Mouse (Mus musculus) ovary, postnatal 10 days (tissue): ENCODE measurements around the gene Car5a.

Experiments
- DNase-seq: peaks from one replicate; pipeline ENCODE4 v3.0.0; 2022; ENCODE audit warnings: low spot score

Car5a gene

DNA sequence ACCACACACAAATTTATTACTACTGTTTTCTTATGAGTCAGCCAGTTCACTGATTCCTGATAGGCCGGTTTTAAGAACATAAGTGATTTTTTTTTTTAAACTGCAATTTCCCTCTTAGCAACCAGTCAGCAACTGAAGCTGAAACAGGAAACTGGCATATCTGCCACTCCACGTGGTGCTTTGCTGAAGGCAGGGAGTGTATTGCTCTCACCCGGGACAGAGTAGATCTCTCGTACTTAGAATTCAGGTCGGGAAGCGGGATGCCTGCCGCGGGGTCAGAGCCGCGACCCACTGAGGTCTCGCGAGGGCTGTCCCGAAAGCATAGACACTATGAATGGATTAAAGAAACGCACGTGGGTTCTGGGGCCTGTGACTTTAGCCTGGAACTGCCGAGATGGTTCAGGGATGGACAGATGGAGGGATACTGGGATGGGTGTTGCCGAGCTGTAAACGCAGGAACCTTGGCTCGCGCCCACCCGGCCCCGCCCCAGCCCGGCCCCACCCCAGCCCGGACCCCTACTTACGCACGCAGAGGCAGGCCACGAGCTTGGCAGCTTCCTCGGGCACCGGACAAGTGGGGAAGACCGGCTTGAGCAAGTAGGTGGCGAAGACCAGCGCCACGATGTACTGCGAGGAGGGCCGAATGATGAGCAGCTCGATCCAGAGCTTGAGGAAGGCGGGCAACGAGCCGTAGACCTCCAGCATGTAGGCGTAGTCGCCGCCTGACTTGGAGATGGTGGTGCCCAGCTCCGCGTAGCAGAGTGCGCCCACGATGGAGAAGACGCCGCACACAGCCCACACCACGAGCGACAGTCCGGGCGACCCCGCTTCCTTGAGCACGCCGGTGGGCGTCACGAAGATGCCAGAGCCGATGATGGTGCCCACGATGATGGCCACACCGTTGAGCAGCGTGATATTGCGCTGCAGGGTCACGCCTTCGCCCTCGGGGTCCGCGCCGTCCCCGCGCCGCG is 37.9 kb downstream of the Car5a start:
- no peak for DNase-seq

DNA sequence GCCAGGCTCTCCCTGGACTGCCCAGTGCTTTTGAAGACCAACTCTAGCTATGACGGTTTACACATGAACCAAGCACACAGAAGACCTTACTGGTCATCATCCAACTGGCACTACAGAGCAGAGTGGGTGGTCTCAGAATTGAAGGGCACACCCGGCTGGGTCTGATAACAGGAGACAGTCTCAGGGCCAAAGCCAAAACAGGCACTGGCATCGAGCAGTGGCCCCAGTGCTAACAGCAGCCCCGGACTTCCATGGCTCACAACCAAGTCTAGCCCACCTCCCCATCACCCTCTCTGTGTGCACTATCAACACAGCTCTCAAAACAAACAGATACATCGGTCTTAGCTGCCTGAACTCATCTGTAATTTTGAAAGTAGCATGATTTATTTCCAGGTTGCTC is 38.8 kb downstream of the Car5a start:
- no peak for DNase-seq

GRCm38 (mm10) chr8:121905420-121905819 is 39.3 kb downstream of the Car5a start:
- DNase-seq = no peak

GRCm38 (mm10) chr8:121904999-121905398 is 39.7 kb downstream of the Car5a start:
- DNase-seq = no peak

- DNase-seq = no peak
These were observed 40.7 kb downstream of the Car5a start for GRCm38 (mm10) chr8:121903977-121904376.

DNA sequence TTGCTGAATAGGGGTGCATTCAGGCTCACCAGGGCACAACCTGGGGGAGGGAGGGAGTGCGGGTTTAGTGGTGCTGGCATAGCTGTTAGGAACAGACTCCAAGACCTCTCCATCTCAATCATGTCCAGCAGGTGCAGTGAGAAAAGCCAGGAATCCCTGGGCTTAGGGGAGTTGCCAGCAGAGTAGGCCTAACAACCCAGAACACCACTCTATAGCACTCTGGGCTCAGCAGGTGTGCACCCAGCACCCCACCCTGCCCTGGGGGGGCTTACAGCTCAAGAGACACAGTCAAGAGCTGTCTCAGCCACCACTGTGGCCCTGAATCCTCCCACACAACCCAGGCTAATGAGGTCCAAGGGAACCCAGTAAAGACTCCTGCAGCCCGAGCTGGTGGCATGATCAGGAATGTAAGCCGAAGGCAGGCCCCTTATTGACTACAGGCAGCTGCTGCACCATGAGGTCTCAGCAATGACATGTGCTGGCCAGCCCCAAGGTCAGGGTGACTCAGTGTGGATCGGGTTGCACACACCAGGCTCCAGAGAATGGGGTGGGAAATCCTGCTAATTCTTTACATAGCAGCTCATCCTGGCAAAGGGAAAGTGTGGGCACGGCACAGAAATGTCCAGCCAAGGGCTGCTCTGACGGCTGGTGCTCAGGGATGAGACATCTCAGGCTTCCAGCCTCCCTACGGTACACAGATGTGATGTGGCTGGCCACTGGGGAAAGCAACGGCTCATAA is 43.0 kb downstream of the Car5a start:
- no peak for DNase-seq

- no peak for DNase-seq
These were observed 45.3 kb downstream of the Car5a start for GRCm38 (mm10) chr8:121899180-121900044.

GRCm38 (mm10) chr8:121898401-121898931 is 46.2 kb downstream of the Car5a start:
- DNase-seq = no peak

DNA sequence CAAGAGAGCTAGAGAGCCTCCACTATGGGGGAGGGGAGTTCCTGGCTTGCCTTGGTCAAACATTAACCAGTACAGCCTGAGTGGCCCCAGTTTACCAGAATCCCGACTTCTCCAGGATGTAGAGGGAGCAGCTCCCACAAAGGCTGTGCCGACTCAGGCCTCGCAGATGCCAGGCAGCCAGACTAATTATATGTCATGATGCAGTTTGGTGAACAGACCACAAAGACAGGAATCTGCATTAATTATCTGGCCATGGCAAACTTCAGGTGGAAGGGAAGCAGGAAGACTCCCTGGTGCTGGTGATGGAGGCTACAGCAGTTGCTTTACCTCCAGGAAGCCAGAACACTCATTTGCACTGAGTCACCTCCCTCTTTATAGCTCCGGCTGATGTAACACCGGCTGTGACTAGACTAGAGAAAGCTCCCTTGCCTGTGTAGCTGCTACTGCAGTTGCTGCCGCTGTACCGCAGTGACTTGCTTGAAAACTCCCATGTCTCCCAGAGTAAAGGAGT is 46.8 kb downstream of the Car5a start:
- DNase-seq = no peak

GRCm38 (mm10) chr8:121897205-121897604 is 47.5 kb downstream of the Car5a start:
- no peak for DNase-seq

DNA sequence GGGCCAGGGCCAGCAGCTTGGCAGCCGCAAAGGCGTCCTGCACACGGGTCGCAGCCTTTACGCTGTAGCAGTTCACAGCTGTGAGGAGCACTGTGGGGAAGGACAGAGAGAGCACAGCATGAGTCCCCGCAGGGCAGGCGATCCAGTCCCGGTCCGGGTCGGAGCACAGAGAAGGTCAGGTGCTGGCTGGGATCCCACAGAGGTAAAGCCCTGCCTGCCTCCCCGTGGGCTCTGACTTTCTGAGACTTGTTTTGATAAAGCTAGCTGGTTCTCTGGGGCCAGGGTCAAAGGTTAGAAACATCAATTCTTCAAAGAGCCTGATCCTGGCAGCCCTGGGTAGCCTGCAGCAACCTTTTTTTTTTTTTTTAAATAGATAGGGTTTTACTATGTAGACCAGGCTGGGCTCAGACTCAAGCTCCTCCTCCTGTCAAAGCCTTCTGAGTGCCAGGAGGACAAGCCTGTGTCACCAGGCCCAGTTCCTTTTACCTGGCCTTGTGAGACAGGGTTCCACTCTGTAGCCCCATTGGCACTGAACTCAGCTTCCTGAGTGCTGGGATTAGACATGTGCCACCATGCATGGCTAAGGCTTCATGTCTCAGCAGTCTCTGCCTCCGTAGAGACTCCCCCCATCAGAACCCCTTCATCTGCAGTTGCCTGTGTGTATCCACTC is 48.1 kb downstream of the Car5a start:
- no peak for DNase-seq

GRCm38 (mm10) chr8:121895910-121896309 is 48.8 kb downstream of the Car5a start:
- DNase-seq = no peak

GRCm38 (mm10) chr8:121892875-121893274 is 51.8 kb downstream of the Car5a start:
- no peak for DNase-seq

DNA sequence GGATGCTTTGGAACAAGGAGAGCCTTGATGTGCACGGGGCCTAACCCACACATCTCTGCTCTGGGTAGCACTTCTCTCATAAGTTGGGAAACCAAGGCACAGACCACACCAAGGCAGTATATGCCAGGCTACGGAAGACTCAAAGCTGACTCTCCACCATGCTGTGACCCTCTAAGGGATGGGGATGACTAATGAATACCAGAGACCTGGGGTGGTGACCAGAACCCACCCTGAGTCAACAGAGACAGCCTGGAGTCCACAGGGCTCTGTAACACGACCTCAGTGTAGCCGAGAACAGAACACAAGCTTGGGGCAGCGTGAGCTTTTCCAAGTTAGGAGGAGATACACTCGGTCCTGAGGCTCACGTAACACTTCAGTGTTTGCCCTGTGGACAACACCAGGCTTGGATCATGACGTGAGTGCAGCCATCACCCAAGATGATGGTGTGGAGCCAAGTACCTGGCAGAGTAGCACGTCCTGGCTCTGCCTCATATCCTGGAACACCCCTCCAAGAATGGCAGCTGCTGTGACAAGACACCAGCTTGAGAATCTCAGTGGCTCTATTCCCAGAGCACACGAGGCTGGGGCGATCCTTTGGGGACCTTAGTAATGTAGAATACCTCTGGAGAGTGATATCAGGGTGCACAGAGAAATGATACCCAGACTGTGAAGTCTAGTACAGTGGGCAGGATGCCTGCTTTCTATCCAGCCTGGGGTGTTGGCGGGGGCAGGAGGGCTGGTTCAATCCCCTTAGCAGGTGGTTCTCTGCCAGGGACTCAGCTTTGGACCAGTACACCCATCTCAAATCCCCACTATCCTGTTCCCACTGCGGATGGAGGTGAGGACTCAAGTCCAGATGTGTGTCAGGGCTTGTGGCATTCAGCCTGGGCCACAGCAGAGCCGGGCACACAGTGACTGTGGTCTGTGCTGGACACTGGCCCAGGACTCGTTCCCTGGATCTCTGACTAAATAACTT is 54.6 kb downstream of the Car5a start:
- DNase-seq = no peak

DNA sequence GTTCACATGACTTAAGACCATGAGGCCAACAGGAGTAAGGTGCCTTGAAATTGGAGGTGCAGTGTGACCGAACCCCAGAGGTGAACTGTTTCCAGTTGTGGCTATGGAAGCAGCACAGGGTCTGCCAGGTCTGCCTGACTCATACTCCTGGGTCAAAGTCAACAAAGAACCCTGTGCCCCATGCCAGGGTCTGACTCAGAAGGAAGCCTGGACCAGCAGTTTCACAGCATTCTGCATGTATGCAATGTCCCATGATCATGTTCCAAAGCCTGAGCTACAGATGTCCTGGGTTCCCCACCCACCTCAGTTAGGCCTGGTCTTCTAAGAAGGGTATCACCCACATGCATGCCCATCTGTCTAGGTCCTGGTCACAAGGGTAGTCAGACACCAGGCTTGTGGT is 55.4 kb downstream of the Car5a start:
- DNase-seq = no peak

DNA sequence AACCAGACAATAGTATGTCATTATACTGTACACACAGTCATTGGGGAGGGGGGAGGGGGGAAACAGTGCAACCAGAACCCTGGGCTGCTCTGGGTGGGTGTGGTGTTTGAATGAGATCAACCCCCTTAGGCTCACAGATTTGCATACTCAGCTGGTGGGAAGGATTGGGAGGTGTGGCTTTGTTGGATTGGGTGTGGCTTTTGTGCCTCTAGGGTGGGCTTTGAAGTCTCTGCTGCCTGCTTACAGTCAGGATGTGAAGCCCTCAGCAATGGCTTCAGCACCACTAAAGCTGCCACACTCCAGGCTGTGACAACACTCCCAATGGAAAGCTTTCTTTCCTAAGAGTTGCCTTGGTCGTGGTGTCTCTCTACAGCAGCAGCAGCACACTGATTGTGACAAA is 57.2 kb downstream of the Car5a start:
- DNase-seq = no peak

DNA sequence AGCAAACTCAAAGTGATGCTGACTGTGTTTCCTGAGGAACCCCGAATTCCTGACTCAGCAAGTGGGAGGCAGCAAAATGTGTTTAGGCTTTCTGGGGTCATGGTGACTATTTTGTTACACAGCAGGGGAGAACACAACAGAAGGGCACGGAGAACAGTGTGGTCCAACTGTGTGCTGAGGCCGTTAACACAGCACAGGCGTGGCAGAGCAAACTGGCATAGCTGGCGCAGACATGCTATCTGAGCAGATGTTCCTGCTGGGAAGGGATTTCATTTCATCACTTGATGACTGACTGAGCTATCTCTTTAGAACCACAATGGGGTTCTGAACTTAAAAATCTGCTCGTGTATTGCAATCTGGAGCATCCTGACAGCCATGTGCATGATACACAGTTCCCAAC is 59.3 kb downstream of the Car5a start:
- no peak for DNase-seq

DNA sequence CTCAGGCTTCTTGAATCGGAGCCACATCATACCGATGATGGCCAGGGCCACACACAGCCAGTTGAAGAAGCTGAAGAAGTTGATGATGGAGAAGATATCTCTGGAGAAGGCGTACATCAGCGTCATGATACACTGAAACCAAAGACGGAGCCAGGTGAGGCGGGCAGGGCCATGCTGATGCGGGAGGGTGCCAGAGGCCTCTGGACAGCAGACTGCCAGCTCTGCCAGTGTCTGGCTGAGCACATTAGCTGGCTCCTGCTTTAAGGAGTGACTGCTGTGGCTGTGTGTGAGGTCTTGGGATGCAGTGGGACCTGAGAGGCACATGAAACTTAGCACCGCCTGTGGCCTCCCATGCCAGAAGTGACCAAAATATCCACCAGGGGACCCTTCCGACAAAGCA is 59.7 kb downstream of the Car5a start:
- no peak for DNase-seq

- no peak for DNase-seq
These were observed 60.5 kb downstream of the Car5a start for GRCm38 (mm10) chr8:121884181-121884580.

- no peak for DNase-seq
These were observed 62.8 kb downstream of the Car5a start for GRCm38 (mm10) chr8:121881921-121882320.
